Mouse (Mus musculus): ENCODE data around the gene Klk13. TPM values are rescaled to one million over a fixed set of nuclear protein-coding genes. Genes with fewer than 3 reads are reported as not detected.

Klk13 gene
- polyA plus RNA-seq, 1 experiment from 2014 or later: 0.47 TPM

DNA sequence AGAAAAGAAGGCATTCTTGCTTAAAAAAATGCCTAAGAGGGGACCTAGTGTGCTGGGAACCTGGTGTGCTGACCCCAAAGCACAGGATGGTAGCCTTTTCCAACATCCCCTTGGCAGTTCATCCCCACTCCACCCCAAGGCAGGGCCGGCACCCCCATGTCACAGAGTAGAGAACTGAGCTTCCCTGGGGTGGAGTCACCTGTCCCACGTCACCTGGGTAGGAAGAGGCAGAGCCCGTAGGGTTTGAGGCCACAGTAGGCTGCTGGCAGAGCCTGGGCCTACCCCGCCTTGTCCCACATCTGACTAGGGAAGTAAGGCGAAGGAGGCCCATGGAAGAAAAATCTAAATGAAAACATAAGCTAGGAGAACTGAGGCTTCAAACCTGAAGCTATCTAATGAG, 62.0 kb downstream of the Klk13 start, which contains the start of gene Klk11:
Gene Klk11, plus strand, starts transcription at position 241 of the 400 bp plus-strand sequence.
- Histone ChIP-seq H3K4me2 (no peak within 1 kb of the TSS), H3K9me3 (replicated peaks) (no peaks in the 10 kb centered on the region), H3K27me3 (no peaks in the 10 kb centered on the region), H3K36me3 (no peaks in the 10 kb centered on the region), H3K27ac (no peak within 1 kb of the TSS), H3K4me1 (0 out of 2 replicates have a peak, but pooled peaks cover 2% of the 10 kb centered on the region), H3K4me3 (replicated peaks) (no peak within 1 kb of the TSS), H3K9ac (no peak within 1 kb of the TSS)
- ATAC-seq (replicated peaks; ENCODE audit: low FRiP score): no peak
- WGBS: 92% methylated on average over 5 of the region's 5 CpGs

DNA sequence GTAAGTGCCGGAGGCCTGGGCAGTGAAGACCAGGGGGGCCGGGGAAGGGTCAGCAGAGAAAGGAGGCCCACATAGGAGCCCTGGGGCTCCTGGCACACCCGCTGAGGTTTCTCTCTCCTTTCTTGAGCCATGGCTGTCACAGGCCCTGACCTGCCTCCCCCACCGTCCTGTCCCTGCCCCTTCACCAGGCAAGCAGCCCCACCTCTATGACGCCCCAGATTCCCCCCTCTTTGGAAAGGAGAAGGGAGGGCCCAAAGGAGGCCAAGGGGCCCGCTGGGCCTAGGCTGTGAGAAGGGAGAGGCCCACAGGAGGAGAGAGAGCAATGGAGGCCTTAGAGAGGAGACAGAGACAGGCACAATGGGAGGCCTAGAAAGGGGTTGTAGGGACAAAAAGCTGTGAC, 62.4 kb downstream of the Klk13 start:
- no peaks in the 10 kb centered on the region for H3K36me3 ChIP-seq
- no peak for ATAC-seq (replicated peaks; ENCODE audit: low FRiP score)

DNA sequence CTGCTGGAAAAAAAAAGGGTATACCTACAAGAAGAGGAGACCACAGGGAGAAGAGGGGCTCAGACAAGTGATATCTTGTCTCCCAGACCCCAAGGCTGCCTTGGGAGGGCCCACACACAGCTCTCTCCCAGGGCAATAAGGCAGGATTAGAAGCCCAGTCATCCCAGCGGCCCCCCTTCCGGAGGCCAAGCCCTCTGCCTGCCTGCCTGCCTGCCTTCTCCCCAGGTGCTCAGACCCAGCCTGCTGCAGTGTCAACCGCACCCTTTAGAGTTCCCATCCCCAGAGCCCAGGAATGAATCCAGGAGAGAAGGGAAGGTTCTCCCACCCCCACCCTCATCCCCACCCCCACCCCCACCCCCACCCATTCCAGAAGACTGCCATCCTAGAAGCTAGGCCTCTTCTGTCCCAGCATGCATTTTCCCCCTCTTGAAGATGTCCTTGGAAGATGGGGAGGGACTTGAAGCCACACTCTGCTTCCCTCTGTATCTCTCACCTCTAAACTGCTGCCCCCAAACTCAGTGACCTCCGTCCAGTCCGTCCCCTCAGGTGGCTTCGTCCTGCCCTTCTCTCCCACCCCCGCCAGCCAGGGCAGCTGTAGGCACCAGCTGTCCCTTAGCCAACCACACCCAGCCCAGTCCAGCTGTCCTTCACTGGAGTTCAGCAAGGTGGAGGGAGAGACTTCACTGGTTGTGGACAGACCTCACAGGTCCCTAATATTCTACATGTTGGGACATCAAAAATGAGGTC, 63.1 kb downstream of the Klk13 start:
- Histone ChIP-seq H3K4me3 (replicated peaks) (no peak overlapping the region), H3K36me3 (no peaks in the 10 kb centered on the region), H3K4me2 (no peak overlapping the region), H3K27me3 (no peaks in the 10 kb centered on the region), H3K27ac (no peak overlapping the region), H3K9ac (no peak overlapping the region), H3K9me3 (replicated peaks) (no peaks in the 10 kb centered on the region), H3K4me1 (0 out of 2 replicates have a peak, but pooled peaks cover 2% of the 10 kb centered on the region)
- no peak for ATAC-seq (replicated peaks; ENCODE audit: low FRiP score)
- 55% methylated on average over 7 of the region's 7 CpGs for WGBS

More for the DNA sequence above, 62.4 kb downstream of the Klk13 start:
- WGBS: 70% methylated on average over 6 of the region's 6 CpGs
- H3K4me3 ChIP-seq (replicated peaks): no peak overlapping the region
- H3K27ac ChIP-seq: no peak overlapping the region
- H3K9me3 ChIP-seq (replicated peaks): no peaks in the 10 kb centered on the region
- H3K27me3 ChIP-seq: no peaks in the 10 kb centered on the region
- H3K4me2 ChIP-seq: no peak overlapping the region
- H3K4me1 ChIP-seq: 0 out of 2 replicates have a peak, but pooled peaks cover 2% of the 10 kb centered on the region
- H3K9ac ChIP-seq: no peak overlapping the region

DNA sequence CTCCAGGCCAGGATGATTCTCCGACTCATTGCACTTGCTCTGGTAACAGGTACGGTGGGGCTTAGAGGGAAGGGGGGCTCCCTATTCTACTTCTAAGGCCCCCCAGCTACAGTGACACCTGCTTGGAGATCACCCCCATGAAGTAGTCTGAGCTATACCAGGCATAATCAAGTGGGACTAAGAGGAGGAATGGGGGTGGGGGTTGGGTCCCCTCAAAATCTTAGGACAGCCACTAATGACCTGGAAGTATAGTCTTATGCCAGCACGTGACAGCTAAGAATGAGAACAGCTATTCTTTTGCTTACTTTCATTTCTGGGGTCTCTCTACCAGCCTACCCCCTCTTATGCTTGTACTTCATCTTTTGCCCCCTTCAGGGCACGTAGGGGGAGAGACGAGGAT, 64.1 kb downstream of the Klk13 start:
- 91% methylated on average over 5 of the region's 5 CpGs for WGBS
- H3K9me3 ChIP-seq (replicated peaks): no peaks in the 10 kb centered on the region
- ATAC-seq (replicated peaks; ENCODE audit: low FRiP score): no peak
- H3K4me1 ChIP-seq: peaks cover 7% of the 10 kb centered on the region; the same call in 1 of the 2 replicates
- no peaks in the 10 kb centered on the region for H3K27me3 ChIP-seq
- H3K4me3 ChIP-seq (replicated peaks): no peak overlapping the region
- H3K27ac ChIP-seq: no peak overlapping the region
- H3K9ac ChIP-seq: no peak overlapping the region
- no peak overlapping the region for H3K4me2 ChIP-seq
- H3K36me3 ChIP-seq: no peaks in the 10 kb centered on the region

Other genes with a start within 250 kb of the Klk13 start
- gene Vsig10l, start 249.4 kb upstream of the Klk13 start, polyA plus RNA-seq (2015; fragmentation: Nextera tagmentation; extraction: Ambion mirVana): 4.6 and 5.4 TPM in 2 replicates
- 0.40 and 0.45 TPM in 2 replicates for gene Iglon5, start 222.5 kb upstream of the Klk13 start, polyA plus RNA-seq (2015; fragmentation: Nextera tagmentation; extraction: Ambion mirVana)
- gene 4931406B18Rik, start 206.6 kb upstream of the Klk13 start, polyA plus RNA-seq (2015; fragmentation: Nextera tagmentation; extraction: Ambion mirVana): not detected in 2 replicates
- gene Cd33, start 168.1 kb upstream of the Klk13 start, polyA plus RNA-seq (2015; fragmentation: Nextera tagmentation; extraction: Ambion mirVana): 0.75 and 1.1 TPM in 2 replicates
- 3.7 TPM in 2 replicates for gene Zfp658, start 150.3 kb upstream of the Klk13 start, polyA plus RNA-seq (2015; fragmentation: Nextera tagmentation; extraction: Ambion mirVana)
- 12.4 and 12.6 TPM in 2 replicates for gene Zfp719, start 133.0 kb upstream of the Klk13 start, polyA plus RNA-seq (2015; fragmentation: Nextera tagmentation; extraction: Ambion mirVana)
- gene Zfp819, start 105.4 kb upstream of the Klk13 start, polyA plus RNA-seq (2015; fragmentation: Nextera tagmentation; extraction: Ambion mirVana): 0.21 TPM in 1 of 2 replicates, not detected in the other
- not detected in 2 replicates for gene Ceacam18, start 77.9 kb upstream of the Klk13 start, polyA plus RNA-seq (2015; fragmentation: Nextera tagmentation; extraction: Ambion mirVana)
- 0.66 and 0.77 TPM in 2 replicates for gene Siglece, start 52.4 kb upstream of the Klk13 start, polyA plus RNA-seq (2015; fragmentation: Nextera tagmentation; extraction: Ambion mirVana)
- 15.3 and 16.8 TPM in 2 replicates for gene Ctu1, start 40.6 kb upstream of the Klk13 start, polyA plus RNA-seq (2015; fragmentation: Nextera tagmentation; extraction: Ambion mirVana)
- gene Klk14, start 22.1 kb upstream of the Klk13 start, polyA plus RNA-seq (2015; fragmentation: Nextera tagmentation; extraction: Ambion mirVana): not detected in 2 replicates
- not detected in 2 replicates for gene Klk12, start 56.3 kb downstream of the Klk13 start, polyA plus RNA-seq (2015; fragmentation: Nextera tagmentation; extraction: Ambion mirVana)
- 0.14 and 1.0 TPM in 2 replicates for gene Klk11, start 62.0 kb downstream of the Klk13 start, polyA plus RNA-seq (2015; fragmentation: Nextera tagmentation; extraction: Ambion mirVana)
- gene Klk10, start 68.5 kb downstream of the Klk13 start, polyA plus RNA-seq (2015; fragmentation: Nextera tagmentation; extraction: Ambion mirVana): 0.58 and 2.3 TPM in 2 replicates
- 0.22 and 0.23 TPM in 2 replicates for gene Klk9, start 79.3 kb downstream of the Klk13 start, polyA plus RNA-seq (2015; fragmentation: Nextera tagmentation; extraction: Ambion mirVana)
- 29.0 and 32.5 TPM in 2 replicates for gene Klk8, start 85.0 kb downstream of the Klk13 start, polyA plus RNA-seq (2015; fragmentation: Nextera tagmentation; extraction: Ambion mirVana)
- gene Klk7, start 98.7 kb downstream of the Klk13 start, polyA plus RNA-seq (2015; fragmentation: Nextera tagmentation; extraction: Ambion mirVana): 0.08 TPM in 1 of 2 replicates, not detected in the other
- gene Klk6, start 111.9 kb downstream of the Klk13 start, polyA plus RNA-seq (2015; fragmentation: Nextera tagmentation; extraction: Ambion mirVana): 0.18 TPM in 1 of 2 replicates, not detected in the other
- gene Klk5, start 129.4 kb downstream of the Klk13 start, polyA plus RNA-seq (2015; fragmentation: Nextera tagmentation; extraction: Ambion mirVana): not detected in 2 replicates
- 0.12 TPM in 1 of 2 replicates, not detected in the other for gene Klk4, start 168.6 kb downstream of the Klk13 start, polyA plus RNA-seq (2015; fragmentation: Nextera tagmentation; extraction: Ambion mirVana)
- gene Klk15, start 221.2 kb downstream of the Klk13 start, polyA plus RNA-seq (2015; fragmentation: Nextera tagmentation; extraction: Ambion mirVana): not detected in 2 replicates
- 0.19 TPM in 1 of 2 replicates, not detected in the other for gene Klk1b8, start 238.1 kb downstream of the Klk13 start, polyA plus RNA-seq (2015; fragmentation: Nextera tagmentation; extraction: Ambion mirVana)

All from kidney, embryonic 15.5 days (tissue).